Mouse (Mus musculus) gastrocnemius, adult 18-20 months (tissue): ENCODE data around the gene Pxmp4. TPM values are rescaled to one million over a fixed set of nuclear protein-coding genes. Genes with fewer than 3 reads are reported as not detected.

Experiments used
- DNase-seq: peaks from one replicate; pipeline ENCODE4 v3.0.0; 2021; ENCODE audit warnings: low spot score
- long read RNA-seq, 2 experiments: library from polyadenylated mRNA; stranded (forward); transcript quantifications; one replicate each; pipeline ENCODE4 v2.0.0; 2021
- total RNA-seq, 2 experiments: library from RNA; stranded (reverse); gene quantifications; 2 replicates each; pipeline ENCODE4 v1.2.3; 2021

The Pxmp4 gene
- 10 to 100 TPM; 12.3 to 14.1 TPM for total RNA-seq
- long read RNA-seq, experiment 1, transcript Pxmp4-201 (4 exons, 2,789 nt), result major isoform, 15 of 23 reads
- long read RNA-seq, experiment 1, transcript Pxmp4-202 (3 exons, 560 nt), result minor isoform, 5 of 23 reads
- long read RNA-seq, experiment 1, partial matches to known transcripts, result 1 of 23 reads
- long read RNA-seq, experiment 1, other reads (novel, unspliced or antisense), result 2 of 23 reads
- long read RNA-seq, experiment 2, transcript Pxmp4-201 (4 exons, 2,789 nt), result major isoform, 14 of 18 reads
- long read RNA-seq, experiment 2, partial matches to known transcripts, result 1 of 18 reads
- long read RNA-seq, experiment 2, other reads (novel, unspliced or antisense), result 2 of 18 reads

DNA sequence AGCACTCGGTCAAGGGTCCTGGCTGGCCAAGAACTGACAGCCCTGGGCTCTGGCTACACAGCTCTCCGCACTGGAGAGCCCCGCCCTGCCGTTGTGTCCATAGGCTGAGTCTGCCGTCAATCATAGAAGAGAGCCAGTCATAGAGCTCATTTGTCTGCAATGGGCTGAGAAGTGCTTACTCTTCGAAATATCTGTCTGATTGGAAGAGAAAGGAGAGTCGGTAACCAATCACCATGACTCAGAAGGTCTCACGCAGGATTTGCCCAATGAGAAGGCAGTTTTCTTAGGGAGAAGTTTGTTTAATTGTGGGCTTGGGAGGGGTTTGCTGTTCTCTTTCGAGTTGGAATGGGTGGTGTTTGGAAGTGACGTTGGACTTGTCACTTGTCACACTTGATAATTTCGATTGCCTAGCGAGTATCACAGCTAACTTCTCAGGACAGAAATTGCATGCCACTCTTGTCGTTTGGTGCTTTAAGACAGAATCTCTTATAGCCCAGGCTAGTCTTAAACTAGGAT lies at the start of gene Pxmp4:
TSS of gene Pxmp4 (minus strand) at position 71 of the 516 bp plus-strand sequence.
- DNase-seq, result peak; percentile 99

DNA sequence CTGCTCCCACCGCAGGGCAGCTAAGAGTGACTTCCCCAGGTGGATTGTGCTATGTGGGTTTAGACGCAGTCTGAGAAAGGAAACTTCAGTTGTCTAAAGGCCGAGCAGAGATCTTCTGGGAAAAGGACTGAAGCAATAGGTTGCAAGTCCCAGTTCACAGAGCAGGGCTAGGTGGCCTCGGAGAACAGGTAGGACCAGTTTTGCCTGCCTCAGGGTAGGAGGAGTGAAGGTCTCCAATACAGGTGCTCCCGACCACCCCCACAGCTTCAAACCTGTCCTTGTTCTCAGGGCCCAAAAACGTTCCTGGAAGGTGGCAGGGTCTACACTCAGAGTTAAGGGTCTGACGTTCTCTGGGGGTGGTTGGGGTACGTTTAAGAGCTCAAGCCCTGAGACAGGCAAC lies 47.9 kb upstream of the Pxmp4 start, which contains the start of gene Chmp4b:
TSS of gene Chmp4b (plus strand) at position 343 of the 400 bp plus-strand sequence.
- no peak for DNase-seq

DNA sequence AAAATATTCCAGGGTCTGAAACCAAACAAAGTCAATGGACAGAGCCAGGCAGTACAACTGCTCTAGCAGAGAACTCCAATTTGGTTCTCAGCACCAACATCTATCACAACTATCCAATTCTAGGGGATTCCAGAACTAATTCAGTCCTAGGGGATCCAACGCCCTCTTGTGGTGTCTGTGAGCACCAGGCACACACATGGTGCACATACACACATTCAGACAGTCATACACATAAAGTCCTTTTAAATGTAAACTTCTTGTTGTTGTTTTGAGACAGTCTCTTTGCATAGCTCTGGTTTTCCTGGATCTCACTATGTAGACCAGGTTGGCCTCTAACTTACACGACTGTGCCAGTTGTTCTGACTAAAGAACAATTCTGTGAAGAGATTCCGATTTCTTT lies 46.9 kb upstream of the Pxmp4 start:
- no peak for DNase-seq

DNA sequence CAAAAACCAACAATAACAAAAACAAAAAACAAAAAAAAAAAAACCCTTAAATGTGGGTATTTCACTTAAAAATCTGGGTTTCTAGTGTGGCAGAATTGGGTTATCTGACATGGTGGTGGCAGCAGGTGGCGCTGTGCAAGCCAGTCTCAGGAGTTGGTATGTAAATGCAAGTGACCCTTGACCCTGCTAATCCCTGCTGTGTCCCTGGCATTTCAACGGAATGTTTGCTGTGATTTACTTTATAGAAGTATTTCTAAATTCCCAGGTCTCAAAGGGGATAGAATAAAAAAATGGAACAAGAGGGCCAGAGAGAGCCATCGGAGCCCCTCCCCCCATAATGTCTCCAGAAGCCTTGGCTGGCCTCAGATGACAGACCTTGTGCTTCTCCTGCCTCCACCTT lies 44.6 kb upstream of the Pxmp4 start:
- DNase-seq, result no peak

DNA sequence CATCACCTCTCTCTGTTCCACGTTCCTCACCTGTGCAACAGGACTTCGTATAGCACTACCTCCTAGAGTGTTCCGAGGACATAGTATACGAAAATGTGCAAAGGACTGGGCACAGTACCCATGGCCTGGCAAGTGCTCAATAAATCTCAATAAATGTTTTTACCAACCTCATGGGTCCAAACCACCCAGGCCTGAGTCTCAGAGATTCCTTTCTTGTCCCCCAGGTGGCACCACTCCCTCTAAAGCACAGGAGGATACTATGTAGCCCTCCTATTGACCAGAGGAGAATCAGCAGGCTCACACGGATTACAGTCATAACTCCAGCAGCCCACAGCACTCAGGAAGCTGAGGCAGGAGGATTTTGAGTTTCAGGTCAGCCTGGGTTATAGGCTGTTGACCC lies 43.1 kb upstream of the Pxmp4 start:
- DNase-seq, result no peak

DNA sequence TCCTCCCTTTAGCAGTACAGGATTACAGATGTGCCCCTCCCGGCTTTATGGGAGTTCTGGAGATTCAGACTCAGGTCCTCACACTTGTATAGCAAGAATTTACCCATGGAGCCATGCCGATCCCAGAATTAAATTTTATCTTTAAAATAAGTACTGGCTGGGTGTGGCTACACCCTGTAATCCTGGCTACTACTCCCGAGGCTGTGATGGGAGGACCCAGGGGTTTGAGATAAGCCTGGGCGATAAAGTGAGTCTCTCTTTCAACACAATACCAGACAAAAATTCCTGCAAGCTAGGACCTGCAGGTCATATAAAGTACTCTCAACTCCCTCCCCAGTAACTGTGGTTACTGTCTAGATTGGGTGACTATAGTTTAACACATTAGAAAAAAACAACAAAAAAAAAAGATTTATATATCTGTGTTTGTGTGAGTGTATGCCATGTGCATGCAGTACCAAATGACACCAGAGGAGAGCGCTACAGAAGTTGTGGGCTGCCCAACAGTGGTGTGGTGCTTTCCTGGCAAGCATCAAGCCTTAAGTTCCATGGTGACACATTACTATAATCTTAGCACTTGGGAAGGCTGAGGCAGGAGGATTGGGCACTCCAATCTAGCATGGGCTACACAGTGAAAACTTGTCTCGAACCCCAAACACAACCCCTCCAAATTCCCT lies 39.3 kb upstream of the Pxmp4 start:
- no peak for DNase-seq

DNA sequence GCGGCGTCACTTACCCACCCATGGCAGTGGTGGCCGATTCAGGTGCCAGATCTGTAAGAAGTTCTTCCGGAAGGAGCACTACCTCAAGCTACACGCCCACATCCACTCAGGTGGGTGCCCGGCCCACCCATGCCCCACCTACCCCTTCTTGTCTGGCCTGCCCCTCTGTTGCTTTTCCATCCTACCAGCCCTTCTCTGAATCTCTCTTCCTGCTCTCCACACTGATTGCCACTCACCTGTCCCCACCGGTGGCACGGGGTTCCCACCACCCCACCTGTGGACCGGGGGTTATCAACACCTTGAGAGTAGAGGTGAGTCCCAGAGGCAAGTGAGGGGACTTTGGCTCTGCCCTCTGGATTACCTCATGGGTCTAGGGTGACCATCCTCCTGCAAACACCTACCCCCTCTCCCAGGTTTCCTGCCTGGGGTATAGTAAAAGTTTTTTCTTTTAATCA lies 38.5 kb upstream of the Pxmp4 start:
- DNase-seq, result no peak

DNA sequence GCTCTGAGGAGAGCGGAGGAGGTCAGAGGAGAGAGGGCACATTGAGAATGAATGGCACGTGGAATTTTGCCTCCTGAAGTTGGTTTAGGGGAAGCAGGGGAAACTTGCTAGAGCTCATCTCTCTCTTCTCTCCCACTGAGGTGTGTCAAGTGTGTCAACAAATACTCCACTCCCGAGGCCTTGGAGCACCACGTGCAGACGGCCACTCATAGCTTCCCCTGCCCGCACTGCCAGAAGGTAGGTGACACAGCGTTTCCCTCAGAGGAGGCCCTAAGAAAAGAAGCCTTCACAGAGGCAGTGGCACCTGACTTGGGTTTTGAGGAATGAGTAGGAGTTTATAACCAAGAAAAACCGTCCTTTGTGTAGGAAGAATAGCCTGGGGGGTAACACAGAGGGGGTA lies 37.7 kb upstream of the Pxmp4 start:
- no peak for DNase-seq

DNA sequence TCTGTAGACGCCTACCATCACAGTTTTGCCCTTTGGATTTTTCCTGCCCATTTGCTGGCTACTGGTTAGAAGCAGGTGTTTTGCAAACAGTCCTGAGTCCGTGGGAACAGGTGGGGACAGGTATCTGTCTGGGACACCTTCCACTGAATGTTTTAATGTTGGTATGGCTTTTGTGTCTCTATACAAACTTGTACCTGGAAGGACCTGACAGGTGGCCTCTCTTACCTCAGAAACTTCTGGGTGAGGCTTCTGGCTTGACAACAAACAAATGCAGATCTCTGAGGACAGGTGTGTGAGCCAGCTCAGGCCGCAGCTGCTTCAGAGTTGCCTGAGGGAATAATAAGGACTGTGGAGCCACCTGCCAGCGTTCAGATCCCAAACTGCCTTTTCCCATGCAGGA lies 35.6 kb upstream of the Pxmp4 start:
- no peak for DNase-seq

DNA sequence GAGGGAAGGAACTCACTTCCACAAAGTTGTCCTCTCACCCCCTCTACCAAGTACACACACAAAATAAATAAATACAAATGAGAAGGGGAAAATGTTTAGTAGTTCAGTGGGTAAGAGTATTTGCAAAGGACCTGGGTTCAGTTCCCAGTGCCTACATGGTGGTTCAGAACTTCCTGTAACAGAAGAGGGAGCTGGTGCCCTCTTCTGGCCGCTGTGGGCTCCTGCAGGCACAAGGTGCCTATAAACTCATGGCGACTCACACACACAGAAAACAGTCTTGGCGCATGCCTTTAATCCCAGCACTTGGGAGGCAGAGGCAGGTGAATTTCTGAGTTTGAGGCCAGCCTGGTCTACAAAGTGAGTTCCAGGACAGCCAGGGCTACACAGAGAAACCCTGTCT lies 35.0 kb upstream of the Pxmp4 start:
- DNase-seq, result no peak

DNA sequence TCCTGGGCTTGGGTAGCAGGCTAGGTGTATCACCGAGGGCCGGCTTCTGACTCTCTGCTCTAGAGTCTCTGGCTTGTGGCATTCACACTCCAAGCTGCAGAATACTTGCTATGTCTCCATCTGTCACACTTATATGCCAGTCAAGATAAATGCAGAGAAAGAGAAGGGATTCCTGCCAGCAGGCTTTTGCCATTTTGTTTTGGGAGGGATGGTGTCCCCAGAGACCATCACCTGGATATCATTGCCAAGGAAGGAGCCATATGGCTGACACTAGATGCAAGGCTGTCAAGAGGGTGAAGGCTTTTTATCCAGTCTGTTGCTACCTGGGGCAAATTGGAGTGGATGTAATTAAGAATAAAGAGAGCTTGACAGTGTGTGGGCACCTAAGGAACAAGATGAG lies 32.3 kb upstream of the Pxmp4 start:
- no peak for DNase-seq

DNA sequence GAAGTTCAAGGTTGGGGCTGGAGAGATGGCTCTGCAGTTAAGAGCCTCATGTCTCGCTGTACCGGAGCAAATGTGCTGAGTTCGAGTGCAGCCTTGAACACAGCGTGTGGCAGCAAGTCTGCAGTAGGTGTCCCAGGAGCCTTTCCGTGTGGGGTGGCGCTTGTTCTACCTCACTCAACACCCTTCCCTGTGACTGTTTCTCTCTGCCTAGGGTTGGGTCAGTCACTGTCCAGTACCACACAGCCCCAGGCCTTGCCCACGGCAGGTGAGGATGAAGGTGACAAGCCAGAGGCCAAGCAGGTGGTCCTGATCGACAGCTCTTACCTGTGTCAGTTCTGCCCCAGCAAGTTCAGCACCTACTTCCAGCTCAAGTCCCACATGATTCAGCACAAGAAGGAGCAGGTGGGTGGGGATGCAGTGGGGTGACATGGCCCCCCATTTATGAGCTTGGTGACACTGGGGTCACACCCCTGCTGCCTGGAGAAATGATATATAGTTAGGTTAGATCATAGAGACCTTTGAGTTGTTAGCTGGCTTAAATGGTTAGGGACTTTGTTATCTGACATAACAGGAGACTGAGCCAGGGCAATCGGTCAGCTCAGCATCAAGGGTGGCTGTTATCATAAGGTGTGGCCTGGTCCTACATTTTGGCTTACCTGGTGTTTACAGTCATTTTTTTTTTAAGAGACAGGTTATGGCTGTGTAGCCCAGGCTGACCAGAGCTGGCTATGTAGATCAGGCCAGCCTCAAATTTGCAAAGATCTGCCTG lies 30.6 kb upstream of the Pxmp4 start:
- no peak for DNase-seq

DNA sequence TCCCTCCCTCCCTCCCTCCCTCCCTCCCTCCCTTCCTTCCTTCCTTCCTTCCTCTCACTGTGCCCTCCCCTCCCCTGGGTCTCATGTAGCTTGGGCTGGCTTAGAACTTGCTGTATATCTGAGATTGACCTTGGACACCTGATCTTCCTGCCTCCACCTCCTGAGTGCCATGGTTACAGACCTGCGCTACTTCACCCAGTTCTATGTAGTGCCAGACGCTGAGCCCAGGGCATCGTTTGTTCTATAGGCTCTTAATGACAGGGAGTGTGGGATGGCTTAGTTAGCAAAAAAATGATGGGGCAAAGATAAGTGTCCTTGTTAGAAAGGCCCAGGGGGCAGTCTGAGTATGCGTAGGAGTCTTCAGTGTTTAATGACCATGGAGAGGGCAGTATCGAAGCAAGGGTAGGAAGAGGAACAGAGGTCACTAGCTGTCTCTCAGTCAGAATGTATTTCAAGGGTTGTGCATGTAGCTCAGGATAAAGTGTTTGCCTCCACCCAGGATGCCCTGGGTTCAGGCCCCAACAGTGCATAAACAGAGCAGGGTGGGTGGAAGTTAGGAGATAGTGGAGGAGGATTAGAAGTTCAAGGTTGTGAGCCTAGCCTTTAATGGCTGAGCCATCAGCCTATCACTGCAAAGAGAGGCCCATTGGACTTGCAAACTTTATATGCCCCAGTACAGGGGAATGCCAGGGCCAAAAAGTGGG lies 29.7 kb upstream of the Pxmp4 start:
- DNase-seq, result no peak

DNA sequence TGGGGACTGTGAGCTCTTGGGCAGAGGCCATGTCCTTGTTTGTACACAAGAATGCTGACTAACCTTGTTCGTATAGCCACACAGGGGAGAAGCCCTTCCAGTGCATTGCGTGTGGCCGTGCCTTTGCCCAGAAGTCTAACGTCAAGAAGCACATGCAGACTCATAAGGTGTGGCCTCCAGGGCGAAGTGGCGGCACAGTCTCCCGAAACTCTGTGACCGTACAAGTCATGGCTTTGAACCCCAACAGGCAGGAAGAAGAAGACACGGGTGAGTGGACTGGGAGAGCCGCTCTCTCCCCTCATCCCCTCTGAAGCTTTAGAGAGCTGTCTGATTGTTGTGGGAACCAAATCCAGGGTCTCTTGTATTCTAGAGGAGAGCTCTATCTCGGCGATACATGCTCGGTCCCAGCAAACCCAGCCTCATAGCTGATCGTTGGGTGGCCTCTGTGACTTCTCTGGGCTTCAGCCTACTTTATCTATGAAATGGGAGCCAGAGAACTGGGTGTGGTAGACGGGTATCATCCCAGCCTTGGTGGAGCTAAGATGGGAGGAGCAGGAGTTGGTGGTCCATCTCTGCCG lies 28.8 kb upstream of the Pxmp4 start:
- DNase-seq, result no peak

DNA sequence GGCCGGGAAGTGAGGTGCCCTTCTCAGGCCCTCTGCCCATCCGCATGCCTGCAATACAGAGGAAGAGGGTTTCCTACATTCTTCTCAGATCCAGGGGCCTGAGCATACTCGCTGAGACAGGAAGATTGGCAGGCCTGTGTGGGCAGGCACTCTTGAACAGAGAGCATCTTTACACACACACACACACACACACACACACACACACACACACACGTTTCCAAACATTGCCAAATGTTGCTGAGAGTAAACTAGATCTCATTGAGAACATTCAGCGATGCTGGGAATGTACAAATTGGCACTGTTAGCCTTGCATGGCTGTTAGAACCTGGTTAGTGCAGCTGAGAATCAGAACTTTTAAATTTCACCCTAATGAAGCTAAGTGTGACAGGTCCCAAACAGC lies 27.0 kb upstream of the Pxmp4 start:
- DNase-seq, result no peak

DNA sequence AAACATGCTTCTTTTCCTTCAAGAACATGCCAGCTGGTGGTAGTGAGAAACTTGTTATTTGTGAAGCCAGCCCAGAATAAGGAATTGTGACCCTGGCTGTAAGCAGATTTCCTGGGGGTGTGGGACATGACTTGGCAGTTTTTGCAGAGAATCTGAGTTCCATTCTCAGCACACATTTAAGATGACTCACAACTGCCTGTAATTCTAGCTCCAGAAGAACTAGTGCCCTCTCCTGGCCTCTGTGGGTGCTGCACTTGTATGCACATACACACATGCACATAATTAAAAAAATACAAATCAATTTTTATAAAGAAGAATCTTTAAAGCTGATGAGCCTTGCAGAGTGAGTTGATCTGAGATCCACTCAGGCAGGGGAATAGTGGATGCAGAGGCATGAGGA lies 20.6 kb upstream of the Pxmp4 start:
- no peak for DNase-seq

DNA sequence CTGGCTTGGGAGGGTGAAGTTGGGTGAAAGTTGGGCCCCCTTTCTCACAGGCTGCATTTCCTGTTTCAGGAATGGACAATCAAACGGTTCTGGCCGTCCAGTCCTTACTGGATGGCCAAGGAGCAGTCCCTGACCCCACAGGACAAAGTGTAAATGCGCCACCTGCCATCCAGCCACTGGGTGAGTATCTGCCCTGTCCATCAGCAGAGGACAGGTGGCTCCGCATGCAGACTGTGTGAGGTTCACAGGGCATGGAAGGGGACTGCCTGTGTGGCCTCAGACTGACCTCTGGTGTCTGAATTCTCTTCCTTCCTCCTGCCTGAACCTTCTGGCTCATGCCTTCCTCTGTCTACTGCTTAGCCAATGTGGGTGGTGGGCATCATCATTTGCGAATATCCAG lies 18.2 kb upstream of the Pxmp4 start:
- DNase-seq, result no peak

DNA sequence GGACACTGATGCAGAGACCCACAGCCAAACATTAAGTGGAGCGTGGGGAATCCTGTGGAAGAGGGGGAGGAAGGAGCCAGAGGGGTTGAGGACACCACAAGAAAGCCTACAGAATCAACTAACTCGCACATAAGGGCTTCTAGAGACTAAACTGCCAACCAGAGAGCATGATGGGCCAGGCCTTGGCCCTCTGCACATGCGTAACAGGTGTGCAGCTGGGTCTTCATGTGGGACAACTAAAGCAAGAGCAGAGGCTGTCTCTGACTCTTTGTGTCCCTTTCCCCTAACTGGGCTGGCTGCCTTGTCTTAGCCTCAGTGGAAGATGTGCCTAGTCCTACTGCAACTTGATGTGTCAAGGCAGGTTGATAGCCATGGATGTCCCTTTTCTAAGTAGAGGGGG lies 13.6 kb upstream of the Pxmp4 start:
- no peak for DNase-seq

DNA sequence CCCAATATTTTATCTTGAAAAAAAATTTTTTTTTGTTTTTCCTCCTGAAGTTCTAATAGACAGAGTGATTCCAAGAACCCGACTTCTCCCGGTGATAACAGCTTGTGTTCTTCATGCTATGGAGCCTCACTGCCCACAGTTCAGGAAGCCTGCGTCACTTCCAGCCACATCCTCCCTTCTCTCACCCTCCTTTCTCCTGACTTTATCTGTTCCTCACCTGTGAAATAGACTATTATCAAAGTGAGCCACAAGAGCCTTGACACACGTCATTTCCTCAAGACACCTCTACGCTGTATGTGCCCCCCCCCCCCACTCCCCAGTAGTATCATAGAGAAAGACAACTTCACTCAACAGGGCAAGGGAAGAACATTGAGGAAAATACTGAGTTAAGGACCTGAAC lies 12.2 kb upstream of the Pxmp4 start:
- DNase-seq, result no peak

DNA sequence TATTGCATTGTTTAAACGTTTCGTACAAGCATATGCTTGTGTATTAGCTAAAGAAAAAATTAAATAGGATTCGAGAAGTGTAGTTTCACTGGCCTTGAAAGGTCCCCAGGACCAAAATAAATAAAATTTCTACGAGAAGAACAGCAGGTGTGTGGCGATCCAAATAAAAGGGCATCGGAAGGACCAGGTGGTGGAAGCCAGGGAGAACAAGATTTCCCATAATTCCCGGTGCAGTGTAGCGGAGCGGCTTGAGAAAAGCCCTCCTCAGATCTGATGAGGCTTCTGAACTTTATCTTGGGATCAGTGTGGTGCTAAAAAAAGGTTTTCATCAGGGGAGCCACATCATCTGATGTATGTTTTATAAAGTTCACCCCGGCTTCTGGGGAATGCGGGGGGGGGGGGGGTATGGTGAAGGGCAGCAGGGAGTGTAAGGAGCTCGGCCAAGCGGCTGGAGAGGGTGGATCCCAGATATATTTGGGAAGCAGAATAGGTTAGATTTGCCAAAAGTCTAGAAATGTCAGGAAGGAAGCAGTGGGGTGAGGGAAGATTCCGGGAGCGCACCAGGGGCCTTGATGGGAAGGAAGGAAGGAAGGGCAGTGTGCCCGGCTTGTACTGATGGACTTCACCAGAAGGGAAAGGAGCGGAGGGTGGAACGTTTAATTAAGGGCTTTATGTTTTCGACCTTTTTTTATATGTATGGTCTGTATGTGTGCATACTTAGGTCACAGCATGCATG lies 11.5 kb upstream of the Pxmp4 start:
- DNase-seq, result no peak
